Mouse (Mus musculus): ENCODE results near the gene Stx3.
A peak's percentile ranks its signal among the peaks of the same experiment; 100 is the strongest.

Gene Stx3

DNA sequence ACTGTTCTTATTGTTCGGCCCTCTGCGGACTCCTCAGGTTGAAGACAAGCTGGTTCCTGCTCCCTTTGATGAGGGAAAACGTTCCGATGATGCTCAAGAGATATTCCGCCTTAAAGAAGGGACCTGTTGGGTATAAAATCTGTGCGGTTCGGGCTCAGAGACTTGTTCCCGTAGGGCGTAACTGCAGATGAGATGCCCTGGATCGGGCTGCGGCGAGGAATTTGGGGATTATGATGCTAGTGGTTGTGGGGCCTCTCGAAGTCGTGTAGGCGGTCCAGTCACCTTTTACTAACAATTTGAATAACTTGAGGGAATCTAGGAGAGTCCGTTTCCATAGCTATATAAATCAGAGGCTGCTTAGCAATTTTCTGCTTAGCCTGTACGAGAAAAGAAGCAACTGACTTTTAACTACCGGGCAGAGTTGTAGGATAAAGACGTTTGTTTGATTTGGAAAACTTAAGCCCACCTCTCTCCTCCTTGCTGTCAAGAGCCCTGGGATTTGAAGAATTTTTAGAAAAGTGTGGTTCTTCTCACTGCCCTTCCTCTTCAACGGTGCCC is at the start of gene Stx3:
TSS of gene Stx3 (minus strand) at position 261 of the 558 bp plus-strand sequence.
- no peak for DNase-seq

DNA sequence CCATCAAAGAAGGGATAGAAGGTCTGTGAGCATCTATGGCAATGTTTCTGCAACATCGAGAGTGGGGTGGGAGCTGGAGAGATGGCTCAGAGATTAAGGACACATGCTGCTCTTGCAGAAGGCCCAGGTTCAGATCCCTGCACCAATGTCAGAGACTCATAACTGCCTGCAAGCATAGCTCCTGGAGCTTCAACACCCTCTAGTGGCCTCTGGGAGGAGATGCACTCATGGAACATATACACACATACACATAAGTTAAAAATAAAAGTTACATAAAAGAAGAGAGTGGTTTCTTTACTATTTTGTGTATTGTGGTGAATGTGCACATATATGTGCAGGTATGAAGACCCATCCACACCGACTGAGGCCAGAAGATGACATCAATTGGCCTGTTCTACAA is 48.6 kb upstream of the Stx3 start:
- DNase-seq = no peak

DNA sequence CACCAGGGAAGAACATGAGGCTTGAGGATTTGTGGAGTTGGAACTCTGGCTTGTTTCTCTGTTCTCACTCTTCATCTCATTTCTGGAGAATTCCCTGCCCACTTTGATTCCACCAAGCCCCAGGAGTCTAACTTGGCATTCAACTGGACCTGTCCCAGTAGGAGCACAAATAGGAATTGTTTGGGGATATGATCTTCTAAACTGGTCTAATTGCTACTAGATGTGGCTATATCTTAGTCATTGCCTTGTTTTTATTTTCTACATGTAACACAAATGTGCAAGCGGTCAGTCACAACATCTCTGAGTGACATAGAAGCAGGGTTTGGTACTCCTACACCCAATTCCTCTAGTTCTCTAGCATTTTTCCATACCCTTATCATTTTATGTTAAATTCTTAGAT is 41.8 kb upstream of the Stx3 start, which contains the start of gene Olfr1418:
TSS of gene Olfr1418 (minus strand) at position 101 of the 400 bp plus-strand sequence.
- no peak for DNase-seq

DNA sequence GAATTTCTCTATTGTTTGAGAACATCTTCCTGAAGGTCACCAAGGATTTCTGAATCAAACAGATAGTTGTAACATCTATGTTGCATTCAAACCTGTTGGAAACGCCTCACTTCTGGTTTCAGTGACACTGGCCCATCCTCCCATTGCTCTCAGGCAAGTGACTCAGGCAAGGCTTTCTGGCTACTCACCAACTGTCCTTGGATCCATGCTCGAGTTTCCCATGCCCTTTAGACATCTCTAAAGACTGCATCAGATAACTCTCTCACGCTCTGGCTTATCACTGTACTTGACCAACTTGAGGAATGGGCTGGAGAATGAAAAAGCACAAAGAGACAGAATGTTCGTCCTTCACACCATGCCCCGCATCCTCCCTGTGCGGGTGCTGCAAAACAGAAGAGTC is 37.3 kb upstream of the Stx3 start:
- no peak for DNase-seq

DNA sequence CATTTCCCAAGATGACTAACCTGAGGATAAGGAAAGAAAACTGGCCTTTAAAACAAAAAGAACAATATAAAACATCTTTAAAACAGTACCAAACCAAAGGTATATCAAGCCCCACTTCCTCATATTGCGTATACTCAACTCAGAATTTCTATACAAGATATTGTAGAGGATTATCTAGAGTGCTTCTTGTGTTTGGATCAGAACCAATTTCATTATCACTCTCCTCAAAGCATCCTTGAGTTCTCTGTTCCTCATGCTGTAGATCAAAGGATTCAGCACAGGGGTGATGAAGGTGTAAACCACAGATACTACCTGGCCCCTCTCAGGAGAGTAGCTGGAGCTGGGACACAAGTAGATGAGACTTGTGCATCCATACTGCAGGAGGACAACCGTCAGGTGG is 35.6 kb upstream of the Stx3 start:
- DNase-seq = no peak

DNA sequence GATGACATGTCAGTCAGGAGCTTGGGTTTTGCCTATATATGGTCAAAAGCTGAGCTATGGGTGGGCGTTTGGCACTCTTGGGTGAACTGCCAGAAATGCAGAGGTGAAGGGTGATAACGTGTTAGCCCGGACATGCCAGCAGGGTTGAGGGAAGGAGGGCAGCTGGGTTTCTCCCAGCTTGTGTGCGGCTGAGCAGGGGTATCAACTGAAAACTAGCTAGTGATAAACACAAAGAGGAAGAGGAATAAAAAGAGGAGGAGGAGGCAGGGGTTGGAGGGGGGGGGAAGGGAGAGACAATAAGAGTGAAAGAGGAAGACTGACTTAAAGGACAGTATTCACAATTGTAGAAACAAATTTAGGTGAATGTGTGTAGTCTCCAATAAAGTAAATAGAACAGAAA is 33.4 kb upstream of the Stx3 start:
- no peak for DNase-seq

DNA sequence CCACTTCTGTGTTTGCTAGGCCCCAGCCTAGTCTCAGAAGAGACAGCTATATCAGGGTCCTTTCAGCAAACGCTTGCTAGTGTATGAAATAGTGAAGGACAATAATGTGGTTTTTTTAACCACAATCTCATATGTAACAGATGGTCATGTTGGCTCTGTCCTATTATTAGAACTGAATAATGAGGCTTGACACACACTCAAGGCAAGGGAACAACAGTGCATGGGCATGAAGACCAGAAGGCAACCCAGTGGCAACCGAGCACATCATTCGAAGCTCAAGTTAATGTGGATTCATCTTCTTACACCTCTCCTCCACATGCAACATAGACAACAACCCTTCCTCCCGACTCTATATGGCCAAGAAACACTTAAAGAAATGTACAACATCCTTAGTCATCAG is 27.1 kb upstream of the Stx3 start:
- no peak for DNase-seq

DNA sequence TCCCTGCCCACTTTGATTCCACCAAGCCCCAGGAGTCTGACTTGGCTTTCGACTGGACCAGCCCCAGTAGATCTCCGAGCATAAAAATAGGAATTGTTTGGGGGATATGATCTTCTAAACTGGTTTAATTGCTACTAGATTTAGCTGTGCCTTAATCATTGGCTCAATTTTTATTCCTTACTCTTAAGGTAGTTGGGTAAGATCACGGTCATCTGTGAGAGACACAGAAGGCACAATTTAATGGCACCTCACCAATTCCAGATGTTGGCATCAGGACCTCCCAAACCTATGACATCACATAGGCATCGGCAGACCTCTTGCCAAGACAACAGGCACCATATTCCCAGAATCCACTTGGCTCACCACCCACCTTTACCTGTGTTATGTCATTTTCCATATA is 19.9 kb upstream of the Stx3 start, which contains the start of gene Olfr1417:
TSS of gene Olfr1417 (minus strand) at position 101 of the 400 bp plus-strand sequence.
- DNase-seq = no peak

DNA sequence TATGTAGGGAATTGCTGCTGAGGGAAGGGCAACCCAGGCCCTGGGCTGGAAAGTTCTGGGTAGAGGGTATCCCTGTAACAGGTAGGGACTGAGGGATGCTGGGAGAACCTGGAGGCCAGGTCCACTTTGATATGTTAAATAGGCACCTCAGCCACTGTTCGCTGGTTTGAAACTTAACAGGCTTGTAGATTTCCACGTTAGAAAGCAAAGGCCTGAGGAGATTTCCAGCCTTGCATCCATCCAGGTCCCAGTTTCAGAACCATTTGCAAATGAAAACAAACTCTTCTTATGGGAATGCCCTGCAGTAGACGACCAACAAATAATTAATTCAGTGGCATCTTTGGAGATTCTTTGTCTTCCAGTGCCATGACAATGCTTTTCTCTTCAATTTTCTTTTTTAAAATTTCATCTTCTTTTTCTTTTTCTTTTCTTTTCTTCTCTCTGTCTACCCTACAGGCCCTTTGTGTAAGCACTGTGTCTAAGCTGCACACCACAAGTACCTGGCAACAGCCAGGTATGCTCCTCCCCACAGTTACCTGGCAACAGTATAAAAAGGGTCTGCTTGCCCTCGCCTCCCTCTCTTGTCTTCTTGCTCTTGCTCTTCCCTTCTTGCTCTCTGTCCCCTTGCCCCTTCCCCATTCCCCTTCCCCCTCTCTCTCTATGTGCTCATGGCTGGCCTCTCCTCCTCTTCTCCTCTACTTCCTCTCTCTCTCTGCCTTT is 4.3 kb upstream of the Stx3 start:
- DNase-seq = no peak

DNA sequence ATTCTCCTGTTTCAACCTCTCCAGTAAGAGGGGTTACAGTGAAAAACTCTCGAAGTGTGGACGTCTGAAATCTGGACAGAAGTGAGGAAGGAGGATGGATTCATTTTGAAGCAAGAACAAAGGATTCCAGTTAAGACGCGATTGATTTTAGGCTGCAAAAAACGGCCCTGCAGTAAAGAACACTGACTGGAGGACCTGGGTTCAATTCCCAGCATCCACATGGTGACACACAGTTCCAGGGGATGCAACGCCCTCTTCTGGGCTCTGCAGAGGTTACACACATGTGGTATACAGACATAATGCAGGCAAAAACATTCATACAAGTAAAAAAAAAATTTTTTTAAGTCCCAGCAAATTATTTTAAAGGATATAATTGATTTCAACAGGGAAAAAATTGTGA is 1.0 kb upstream of the Stx3 start:
- DNase-seq = no peak

DNA sequence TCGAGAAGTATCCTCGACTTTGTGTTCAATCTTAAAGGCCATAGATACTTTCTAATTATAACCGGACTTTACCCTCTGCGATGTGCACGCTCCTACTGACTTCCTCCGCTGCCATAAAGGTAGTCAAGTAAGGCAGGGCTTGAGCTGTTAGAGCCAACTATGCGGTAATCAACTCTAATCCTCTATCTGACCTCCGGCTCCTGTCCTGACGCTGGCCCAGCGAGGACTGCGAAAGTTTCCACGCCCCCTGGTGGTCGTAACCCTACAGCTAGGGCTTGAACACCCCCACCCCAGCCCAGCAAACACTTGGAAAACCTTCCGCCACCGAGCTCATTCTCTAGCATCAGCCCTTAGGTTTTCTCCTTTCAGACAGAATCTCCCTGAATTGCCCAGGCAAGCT is 597 bp upstream of the Stx3 start:
- peak; percentile 83 for DNase-seq

DNA sequence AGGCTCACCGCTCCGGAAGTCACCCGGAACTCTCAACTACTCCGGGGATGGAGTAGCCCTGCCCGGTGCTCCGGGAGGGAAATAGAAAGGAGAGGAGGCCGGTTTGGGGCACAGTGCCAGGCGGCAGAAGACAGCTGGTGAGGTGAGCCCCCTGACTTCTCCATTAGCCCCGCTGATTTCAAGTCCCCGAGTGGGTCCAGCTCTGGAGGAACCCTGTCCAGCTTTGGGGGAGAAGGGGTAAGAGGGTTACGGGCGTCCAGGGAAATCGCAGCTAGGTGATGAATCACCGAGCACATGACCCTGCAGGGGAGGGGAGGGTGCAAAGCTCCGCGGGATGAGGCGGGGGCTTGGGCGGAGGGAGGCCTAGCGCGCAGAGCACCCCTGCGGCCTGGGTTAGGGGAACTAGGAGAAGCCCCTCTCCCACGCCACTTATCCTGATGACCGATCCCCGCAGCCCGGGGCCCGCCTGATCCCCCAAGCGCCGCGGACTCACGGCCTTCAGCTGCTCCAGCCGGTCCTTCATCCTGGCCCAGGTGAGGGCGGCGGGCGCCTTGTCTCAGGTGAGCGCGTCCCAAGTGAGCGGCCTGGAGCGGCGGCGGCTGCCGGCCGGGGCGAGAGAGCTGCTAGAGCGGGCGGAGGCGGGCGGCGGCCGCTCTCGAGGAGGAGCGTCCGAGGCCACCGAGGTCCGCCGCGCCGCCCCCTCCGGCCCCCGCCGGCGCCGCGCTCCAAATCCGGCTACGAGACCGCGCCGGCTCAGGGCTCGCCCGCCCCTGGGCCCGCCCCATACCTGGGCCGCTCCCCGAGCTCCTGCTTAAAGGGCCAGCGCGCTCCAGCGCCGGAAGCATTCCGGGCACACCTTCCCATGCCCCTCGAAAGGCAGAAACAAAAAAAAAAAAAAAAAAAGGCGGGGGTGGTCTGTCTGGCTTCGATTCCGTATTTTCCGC is 732 bp downstream of the Stx3 start:
- DNase-seq = peak; percentile 83

DNA sequence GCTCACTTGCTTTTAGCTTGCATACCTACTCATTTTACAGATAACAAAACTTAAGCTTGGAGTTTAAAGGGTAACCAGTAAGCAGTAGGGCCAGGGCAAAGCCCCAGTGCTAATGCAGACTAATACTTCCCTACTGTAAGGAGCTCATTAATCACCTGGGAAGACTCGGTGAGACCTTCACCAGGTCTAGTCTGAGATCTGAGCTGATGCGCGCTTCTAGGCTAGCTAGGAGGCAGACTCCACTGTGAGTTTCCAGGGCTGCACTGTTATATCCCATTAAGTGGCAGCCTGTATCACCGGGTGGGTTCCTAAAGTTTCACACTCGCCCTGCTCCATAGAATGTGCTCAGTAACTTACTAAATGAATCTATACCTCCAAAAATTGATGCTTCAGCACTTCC is 1.6 kb downstream of the Stx3 start:
- peak; percentile 10 for DNase-seq

DNA sequence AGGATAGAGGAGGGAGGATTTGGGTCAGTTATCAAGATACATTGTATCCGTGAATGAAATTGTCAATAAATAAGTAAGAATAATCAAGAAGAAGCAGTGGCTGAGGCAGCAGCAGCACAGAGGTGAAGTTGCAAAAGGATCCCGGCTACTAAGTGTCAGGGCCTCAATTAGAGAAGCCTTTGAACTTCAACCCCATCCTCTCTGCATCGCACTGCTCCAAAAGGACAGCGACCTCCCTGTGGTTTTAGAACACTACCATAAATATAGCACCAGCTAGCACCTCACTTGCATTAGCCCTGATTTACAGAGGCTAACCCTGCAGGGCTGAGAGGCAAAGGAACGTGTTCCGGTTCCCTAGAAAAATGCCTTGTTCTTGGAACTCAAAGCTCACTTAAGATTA is 2.5 kb downstream of the Stx3 start:
- DNase-seq = peak; percentile 16

DNA sequence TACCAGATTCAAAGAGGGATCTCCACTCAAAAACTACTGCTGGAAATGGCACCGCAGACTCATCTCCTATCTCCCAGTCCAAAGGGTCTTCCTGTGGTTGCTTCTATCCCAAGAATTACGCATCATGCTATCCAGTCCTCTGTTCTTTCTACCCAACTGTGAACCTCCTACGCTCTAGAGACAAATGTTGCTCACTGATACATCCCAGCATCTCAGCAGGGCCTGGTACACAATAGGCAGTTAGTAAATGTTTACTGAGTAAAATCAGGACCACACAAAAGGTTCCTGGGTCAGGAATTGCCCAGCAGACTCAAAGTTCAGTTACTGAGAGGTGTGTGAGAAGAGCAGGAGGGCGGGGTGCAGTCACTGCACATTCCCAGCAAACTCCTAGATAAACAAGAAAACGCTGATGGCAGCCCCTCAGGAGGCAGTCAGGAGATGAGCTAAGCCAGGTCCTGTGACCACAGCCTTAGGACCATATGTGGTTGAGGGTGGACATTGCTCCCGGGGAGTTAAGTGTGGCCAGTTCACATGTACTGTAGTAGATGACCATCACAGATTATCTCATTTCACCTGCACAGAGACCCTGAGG is 4.4 kb downstream of the Stx3 start:
- DNase-seq = peak; percentile 62

DNA sequence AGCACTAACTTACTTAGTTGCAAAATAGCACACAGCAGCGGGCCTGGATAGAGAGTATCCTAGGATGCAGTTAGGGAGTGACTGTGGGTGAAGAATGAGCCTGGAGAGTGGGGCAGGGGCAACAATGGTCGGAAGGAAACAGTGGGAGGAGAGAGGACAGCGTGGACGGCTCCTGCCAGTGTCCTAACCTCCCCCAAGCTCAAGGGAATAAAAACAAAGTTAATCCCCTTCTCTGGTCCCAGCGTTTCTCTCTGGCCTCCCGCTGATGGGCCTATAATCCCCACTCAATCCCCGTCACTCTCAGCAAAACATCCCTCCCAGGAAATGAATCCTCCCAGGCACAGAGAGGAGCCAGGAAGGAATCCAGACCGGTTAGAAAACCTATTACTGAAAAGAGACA is 5.6 kb downstream of the Stx3 start:
- DNase-seq = peak; percentile 11

DNA sequence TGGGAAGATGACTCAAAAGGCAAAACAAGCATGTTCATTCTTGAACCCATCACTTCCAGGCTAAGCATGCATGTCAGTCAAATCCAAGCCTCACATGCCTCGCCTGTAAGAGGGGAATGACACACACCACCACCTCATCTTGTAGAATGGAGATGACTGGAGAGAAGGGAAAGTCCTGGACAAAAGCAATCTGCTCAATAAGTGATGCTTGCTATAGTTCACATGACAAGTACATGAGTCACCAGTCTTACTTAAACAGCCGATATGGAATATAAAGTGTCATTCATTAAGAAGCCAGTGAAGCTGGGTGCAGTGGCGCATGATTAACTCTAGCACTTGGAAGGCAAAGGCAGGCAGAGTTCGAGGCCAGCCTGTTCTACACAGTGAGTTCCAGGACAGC is 6.1 kb downstream of the Stx3 start:
- DNase-seq = no peak

DNA sequence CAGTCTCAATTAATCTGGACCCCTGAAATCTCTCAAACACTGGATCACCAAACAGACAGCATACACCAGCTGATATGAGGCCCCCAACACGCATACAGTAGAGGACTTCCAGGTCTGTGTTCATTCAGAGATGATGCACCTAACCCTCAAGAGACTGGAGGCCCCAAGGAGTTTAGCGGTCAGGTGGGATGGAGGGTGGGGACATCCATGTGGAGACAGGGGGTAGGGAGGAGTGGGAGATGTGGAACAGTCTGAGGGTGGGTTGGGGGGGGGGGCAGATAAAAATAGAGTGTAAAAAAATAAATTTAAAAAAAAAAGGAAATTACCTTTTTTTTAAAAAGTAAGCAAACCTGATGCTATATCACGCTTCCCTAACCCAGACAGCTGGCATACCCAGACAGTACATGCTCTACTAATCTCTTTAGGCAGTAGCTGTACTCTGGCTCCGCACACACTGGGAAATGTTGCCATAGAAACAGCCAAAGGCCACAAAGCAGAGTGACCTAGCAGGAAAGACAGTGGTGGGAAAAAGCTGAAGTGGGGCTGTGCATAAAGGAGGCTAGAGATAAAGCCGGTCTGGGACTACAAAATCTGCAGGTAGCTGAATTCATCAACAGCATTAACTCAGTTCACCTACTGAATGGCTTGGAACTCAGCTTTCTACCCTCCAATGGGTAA is 7.4 kb downstream of the Stx3 start:
- peak; percentile 11 for DNase-seq

DNA sequence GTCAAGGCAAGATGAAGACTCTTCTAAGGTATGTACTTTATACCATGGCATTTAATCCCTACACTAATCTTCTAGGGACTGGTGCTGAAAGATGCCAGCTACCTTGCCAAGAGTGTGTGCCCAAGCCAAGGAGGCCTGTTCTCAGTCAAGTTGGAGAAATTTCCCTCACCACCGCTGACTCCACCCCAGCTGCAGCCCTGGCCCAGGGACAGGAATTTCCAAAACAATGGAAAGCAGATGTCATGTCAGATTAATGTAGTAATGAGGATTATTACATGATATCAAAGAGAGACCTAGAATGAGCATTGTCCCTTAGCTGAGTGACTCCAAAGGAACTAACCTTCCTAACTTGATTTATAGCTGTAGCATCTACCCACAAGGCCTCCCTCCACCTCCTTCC is 8.3 kb downstream of the Stx3 start:
- peak; percentile 24 for DNase-seq

DNA sequence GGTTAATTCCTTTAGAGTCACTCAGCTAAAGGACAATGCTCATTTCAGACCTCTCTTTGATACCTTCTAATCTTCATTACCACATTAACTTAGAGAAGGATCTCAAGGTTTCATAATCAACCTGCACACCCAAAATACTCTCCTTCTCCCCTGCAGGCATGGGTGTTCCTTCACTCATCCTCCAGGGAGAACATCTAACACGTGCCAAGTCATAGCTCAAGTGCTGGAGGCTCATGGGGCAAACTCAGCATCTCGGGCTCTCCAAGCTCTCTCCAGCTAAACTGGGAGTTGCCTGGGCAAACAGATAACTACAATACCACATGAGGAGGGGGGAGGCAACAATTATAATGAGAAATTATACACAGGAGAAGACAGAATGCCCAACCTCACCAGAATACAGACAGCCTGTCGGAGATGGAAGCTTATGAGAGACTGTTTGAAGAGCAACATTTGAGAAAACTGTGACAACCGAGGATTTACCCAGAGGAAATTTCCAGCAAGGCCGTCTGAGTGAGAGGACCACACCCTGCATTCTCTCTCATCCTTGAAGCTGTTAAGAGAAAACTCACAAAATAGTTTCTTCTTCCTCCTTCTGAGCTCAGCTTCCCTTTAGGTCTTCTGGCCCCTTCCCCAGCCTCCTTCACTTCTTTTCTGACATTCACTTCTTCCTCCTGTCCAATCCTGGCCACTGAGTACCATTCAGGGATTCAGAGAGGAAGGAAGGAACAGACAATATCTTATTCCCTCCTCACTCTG is 9.0 kb downstream of the Stx3 start:
- no peak for DNase-seq

DNA sequence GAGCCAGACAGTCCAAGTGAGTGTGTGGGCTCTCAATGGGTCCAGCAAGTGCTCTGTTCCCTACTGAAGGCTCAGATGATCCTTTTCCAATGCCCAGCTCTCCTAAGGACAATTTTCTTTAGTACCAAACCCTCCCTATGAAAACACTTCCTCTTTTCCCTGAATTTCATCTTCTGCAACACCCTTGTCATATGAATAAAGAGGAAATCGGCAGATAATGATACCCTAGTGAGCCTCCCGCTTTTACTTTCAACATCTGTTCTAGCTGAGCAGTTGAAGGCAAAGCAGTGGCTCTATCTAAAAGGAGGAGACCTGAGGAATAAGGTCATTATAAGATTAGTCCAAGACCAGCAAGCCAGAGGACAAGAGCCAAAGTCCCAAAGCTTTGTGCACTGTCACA is 10.8 kb downstream of the Stx3 start:
- no peak for DNase-seq

DNA sequence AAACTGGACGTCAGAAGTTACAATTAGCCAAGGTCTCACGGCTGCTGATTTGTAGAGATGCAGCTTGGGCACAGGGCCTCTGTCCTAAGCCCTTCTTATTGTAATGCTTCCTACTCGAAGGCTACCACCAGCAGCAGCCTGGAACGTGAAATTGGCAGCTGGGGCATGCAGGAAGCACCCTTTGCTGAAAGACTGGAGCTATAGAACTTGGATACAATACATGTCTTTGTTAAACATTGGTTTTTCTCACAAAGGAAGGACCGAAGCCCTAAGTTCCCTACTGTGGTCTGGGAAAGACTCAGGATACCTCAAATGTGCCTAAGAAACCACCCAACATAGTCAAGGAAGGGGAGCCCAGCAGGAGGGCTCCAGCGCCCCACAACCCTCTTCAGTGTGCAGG is 11.4 kb downstream of the Stx3 start:
- no peak for DNase-seq

All from kidney, adult 18-20 months (tissue).